Mouse (Mus musculus): ENCODE data around the gene Mmp23. TPM values are rescaled to one million over a fixed set of nuclear protein-coding genes. Genes with fewer than 3 reads are reported as not detected.

The Mmp23 gene
- polyA plus RNA-seq, 1 experiment from 2014 or later, result 73.0 TPM

DNA sequence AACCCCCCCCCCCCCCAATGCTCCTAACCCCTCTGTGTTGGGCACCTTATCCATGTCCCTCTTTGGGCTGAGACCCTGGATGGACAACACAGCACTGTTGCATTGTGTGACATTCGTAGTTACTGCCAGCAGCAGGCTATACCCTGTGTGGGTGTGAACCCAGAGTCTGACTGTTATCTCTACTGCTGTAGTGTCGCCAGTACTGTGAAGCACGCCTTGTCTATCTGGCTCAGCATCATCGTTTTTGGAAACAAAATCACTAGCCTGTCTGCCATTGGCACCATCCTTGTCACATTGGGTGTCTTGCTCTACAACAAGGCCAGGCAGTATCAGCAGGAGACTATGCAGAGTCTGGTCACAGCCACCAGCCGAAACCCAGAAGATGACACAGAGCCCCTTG lies 34.9 kb downstream of the Mmp23 start:
- Histone ChIP-seq H3K9ac (no peak overlapping the region), H3K27ac (replicated peaks) (no peak overlapping the region), H3K4me1 (peaks cover under 1% of the 10 kb centered on the region), H3K27me3 (replicated peaks) (no peaks in the 10 kb centered on the region), H3K4me3 (no peak overlapping the region), H3K9me3 (no peaks in the 10 kb centered on the region), H3K36me3 (peaks cover 84% of the 10 kb centered on the region), H3K4me2 (no peak overlapping the region)
- ATAC-seq (ENCODE audit: extremely low read depth, insufficient number of reproducible peaks, low FRiP score, low TSS enrichment), result no peak
- 85% methylated on average over 5 of the region's 5 CpGs for WGBS

DNA sequence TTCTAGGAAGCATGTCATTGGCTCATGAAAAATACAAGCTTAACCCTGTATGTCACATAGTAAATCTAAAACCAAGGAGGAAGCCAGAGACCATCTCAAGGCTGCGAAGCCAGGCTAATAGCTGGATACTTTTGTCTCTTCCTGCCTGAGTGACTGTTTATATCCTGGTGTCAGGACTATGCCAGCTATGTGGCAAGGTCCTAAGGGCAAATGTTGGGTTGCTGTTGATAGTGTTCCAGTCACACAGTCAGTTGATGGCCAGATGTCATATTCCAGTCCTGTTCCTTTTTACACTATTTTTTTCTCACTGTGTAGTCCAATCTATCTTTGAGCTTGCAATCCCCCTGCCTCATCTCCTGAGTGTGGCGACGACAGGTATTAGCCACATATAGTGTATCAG lies 39.9 kb downstream of the Mmp23 start:
- no peak overlapping the region for H3K9ac ChIP-seq
- peaks cover 87% of the 10 kb centered on the region for H3K36me3 ChIP-seq
- H3K4me2 ChIP-seq, result no peak overlapping the region
- no peaks in the 10 kb centered on the region for H3K9me3 ChIP-seq
- H3K27me3 ChIP-seq (replicated peaks), result no peaks in the 10 kb centered on the region
- no peak overlapping the region for H3K27ac ChIP-seq (replicated peaks)
- WGBS, result 93% methylated on average over 3 of the region's 3 CpGs
- H3K4me3 ChIP-seq, result no peak overlapping the region
- H3K4me1 ChIP-seq, result no peaks in the 10 kb centered on the region
- ATAC-seq (ENCODE audit: extremely low read depth, insufficient number of reproducible peaks, low FRiP score, low TSS enrichment), result no peak

DNA sequence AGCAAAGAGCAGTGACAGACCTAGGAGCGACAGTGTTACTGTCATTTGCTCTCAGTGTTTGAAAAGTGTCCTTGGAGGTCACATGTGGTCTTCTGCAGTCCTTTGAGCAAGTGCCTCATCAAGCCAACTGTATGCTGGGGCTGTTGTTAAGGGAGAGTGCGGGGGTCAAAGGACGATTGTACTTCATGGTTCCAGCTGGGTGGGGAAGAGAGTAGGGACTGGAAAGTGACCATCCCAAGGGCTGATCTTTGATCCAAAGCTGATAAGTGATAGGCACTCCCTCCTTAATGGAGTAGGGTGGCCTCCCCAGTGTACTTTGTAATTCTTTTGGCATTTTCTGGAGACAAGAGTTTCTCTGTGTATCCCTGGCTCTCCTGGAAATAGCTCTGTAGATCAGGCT lies 41.3 kb downstream of the Mmp23 start:
- no peaks in the 10 kb centered on the region for H3K4me1 ChIP-seq
- H3K36me3 ChIP-seq, result peaks cover 81% of the 10 kb centered on the region
- ATAC-seq (ENCODE audit: extremely low read depth, insufficient number of reproducible peaks, low FRiP score, low TSS enrichment), result no peak
- no peak overlapping the region for H3K4me3 ChIP-seq
- no peaks in the 10 kb centered on the region for H3K9me3 ChIP-seq
- H3K9ac ChIP-seq, result no peak overlapping the region
- H3K4me2 ChIP-seq, result no peak overlapping the region
- no peaks in the 10 kb centered on the region for H3K27me3 ChIP-seq (replicated peaks)
- H3K27ac ChIP-seq (replicated peaks), result no peak overlapping the region
- 83% methylated on average over 3 of the region's 3 CpGs for WGBS

DNA sequence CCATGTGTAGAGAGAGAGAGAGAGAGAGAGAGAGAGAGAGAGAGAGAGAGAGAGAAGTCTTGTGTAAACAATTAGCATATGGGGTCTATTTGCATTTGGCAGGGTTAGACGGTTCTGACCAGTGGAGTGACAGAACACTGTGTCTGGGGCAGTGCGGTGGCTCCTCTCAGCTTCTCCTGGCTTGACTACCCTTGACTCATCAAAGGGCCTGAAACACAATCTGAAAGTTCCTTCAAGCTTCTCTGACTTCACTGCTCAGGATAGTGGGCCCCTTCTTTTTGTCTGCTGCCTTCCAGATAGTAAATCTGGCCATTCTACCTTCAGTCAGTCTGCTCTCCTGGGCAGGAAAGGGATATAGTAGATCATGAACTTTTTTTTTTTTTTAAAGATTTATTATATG lies 46.4 kb downstream of the Mmp23 start:
- no peak overlapping the region for H3K9ac ChIP-seq
- ATAC-seq (ENCODE audit: extremely low read depth, insufficient number of reproducible peaks, low FRiP score, low TSS enrichment), result no peak
- H3K36me3 ChIP-seq, result peaks cover 72% of the 10 kb centered on the region
- H3K4me3 ChIP-seq, result no peak overlapping the region
- H3K27ac ChIP-seq (replicated peaks), result no peak overlapping the region
- H3K9me3 ChIP-seq, result no peaks in the 10 kb centered on the region
- peaks cover 11% of the 10 kb centered on the region for H3K4me1 ChIP-seq
- 76% methylated on average over 2 of the region's 2 CpGs for WGBS
- H3K4me2 ChIP-seq, result no peak overlapping the region
- no peaks in the 10 kb centered on the region for H3K27me3 ChIP-seq (replicated peaks)

DNA sequence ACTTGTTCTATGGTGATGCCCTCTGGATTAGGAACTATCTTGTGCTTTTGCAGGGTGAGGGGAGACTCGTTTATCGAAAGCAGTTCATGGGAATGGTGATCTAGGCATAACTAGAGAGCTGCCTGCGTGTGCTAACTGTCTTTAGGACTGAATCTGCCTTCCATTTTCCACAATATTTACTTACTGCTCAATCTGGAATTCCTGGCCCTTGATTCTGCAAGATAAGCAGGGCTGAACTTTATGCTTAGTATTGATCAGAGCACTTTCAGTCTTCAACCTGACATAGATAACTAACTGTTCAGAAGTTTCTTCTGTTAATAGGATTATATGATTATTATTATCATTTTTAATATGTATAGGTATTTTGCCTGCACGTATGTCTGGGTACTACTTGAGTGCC lies 48.1 kb downstream of the Mmp23 start:
- Histone ChIP-seq H3K4me1 (peaks cover 17% of the 10 kb centered on the region), H3K36me3 (peaks cover 58% of the 10 kb centered on the region), H3K4me2 (no peak overlapping the region), H3K9me3 (no peaks in the 10 kb centered on the region), H3K4me3 (no peak overlapping the region), H3K27me3 (replicated peaks) (no peaks in the 10 kb centered on the region), H3K9ac (no peak overlapping the region), H3K27ac (replicated peaks) (no peak overlapping the region)
- ATAC-seq (ENCODE audit: extremely low read depth, insufficient number of reproducible peaks, low FRiP score, low TSS enrichment), result no peak
- WGBS, result 88% methylated on average over 4 of the region's 4 CpGs

DNA sequence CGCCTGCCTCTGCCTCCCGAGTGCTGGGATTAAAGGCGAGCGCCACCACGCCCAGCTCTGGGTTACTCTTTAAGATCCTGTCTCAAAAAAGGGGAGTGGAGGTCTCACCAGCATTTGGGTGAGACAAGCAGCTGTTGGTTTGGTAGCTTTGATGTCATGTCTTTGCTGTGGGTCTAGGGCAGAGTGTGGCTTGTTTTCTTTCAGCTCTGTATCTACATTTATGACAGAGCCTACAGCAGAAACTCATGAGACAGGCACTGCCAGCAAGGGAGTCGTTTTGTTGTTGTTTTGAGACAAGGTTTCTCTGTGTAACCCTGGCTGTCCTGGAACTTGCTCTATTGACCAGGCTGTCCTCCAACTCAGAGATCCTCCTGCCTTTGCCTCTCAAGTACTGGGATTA lies 49.4 kb downstream of the Mmp23 start:
- 91% methylated on average over 6 of the region's 6 CpGs for WGBS
- no peak overlapping the region for H3K4me3 ChIP-seq
- no peaks in the 10 kb centered on the region for H3K27me3 ChIP-seq (replicated peaks)
- no peaks in the 10 kb centered on the region for H3K9me3 ChIP-seq
- H3K4me2 ChIP-seq, result no peak overlapping the region
- ATAC-seq (ENCODE audit: extremely low read depth, insufficient number of reproducible peaks, low FRiP score, low TSS enrichment), result no peak
- peaks cover 48% of the 10 kb centered on the region for H3K36me3 ChIP-seq
- H3K27ac ChIP-seq (replicated peaks), result no peak overlapping the region
- peaks cover 17% of the 10 kb centered on the region for H3K4me1 ChIP-seq
- H3K9ac ChIP-seq, result no peak overlapping the region

DNA sequence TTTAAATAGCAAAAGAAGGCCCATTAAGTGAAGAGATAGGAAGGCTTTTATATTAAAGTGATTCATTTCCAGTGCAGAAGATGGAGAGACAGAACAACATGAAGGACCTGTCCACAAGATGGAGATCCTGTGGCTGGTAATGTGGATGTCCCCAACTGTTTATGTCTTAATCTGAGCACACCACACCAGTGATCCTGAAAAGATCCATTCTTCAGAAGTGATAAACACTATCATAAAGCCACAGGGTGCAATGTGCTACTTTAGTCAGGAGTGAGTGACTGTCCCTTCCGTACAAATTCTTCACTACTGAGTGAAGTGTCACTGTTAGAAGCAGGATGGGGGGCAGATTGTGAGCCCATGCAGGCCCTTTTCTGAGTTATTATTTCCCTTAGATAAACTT lies 50.4 kb downstream of the Mmp23 start:
- Histone ChIP-seq H3K4me3 (peak overlapping the region; percentile 98), H3K27me3 (replicated peaks) (no peaks in the 10 kb centered on the region), H3K27ac (replicated peaks) (no peak overlapping the region), H3K9ac (peak overlapping the region; percentile 96), H3K36me3 (peaks cover 43% of the 10 kb centered on the region), H3K9me3 (no peaks in the 10 kb centered on the region), H3K4me1 (peaks cover 17% of the 10 kb centered on the region), H3K4me2 (peak overlapping the region; percentile 96)
- WGBS, result 71% methylated on average over 1 of the region's 1 CpGs
- no peak for ATAC-seq (ENCODE audit: extremely low read depth, insufficient number of reproducible peaks, low FRiP score, low TSS enrichment)

DNA sequence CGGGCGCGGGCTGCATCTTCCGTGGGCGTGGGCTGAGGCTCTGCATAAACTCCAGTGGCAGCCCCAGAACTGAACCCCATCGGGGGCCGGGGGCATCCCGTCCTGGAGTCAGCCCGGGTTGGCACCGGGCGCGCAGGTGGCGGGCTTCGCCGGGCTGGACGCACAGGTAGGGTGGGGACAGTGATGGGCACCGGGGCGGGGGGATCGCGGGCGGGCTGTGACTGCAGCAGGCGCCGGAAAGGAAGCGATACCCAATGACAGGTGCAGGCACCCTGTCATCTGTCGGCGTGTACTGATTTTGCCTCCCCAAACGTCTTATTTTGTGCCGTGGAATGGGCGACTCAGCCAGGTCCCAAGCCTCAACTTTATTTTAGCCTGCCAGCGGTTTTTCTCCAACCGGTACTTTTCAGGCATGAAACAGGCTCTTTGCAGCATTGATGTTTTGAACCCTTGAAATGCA lies 51.2 kb downstream of the Mmp23 start:
- Histone ChIP-seq H3K4me2 (peak overlapping the region; percentile 96), H3K27ac (replicated peaks) (peak overlapping the region; percentile 97), H3K4me1 (peaks cover 17% of the 10 kb centered on the region), H3K4me3 (peak overlapping the region; percentile 98), H3K9me3 (no peaks in the 10 kb centered on the region), H3K9ac (peak overlapping the region; percentile 96), H3K27me3 (replicated peaks) (no peaks in the 10 kb centered on the region), H3K36me3 (peaks cover 41% of the 10 kb centered on the region)
- under 1% methylated on average over 29 of the region's 31 CpGs for whole genome bisulfite sequencing
- 0 out of 2 replicates have a peak, but pooled peaks have one; percentile 4 for ATAC-seq (ENCODE audit: extremely low read depth, insufficient number of reproducible peaks, low FRiP score, low TSS enrichment)

DNA sequence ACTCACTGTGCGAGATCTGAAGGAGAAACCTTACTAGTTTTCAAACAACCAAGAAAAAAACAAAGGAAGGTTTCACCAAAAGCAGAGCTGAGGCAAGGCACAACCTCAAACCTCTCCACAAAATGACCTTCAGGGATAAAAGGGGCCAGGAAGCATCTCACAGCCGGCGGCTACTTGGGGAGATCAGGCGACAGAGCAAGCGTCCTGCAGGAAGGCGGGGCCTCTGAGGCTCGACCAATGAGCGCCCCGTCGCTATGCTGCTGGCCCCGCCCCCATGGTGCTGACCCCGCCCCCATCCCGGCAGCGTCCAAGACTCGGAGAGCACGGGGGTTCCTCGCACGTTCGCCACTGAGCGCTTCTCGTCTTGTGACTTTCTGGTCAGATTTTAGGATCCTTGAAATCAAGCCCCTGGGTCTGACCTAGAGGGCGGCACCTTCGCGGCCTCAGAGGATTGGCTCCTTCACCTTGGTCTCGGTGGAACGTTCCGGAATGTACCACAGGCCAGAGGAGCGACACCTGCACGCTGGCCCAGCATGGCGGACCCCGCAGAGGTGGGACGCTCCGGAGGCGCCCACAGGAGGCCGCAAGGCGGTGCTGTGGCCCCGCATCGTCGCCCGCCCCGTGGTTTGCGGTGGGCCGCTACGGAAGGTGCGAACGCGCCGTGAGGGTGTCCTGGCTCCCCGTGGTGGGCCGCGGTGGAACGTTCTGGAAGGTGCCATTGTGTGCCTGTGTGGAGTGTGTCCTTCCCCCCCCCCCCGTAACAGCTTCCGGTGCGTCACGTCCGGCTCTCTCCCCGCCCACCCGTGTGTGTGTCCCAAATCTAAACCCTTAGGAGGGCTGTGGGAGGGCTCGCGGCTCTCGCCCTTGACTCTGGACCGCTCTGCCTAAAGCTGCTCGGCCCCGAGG lies 51.8 kb downstream of the Mmp23 start, which contains the start of gene Slc35e2:
Gene Slc35e2, plus strand, starts transcription at position 326 of the 906 bp plus-strand sequence.
- H3K4me3 ChIP-seq, result peak within 1 kb of the TSS; percentile 98
- WGBS, result under 1% methylated on average over 65 of the region's 65 CpGs

More for the DNA sequence above, 51.8 kb downstream of the Mmp23 start, which contains the start of gene Slc35e2:
- peaks cover 35% of the 10 kb centered on the region for H3K36me3 ChIP-seq
- H3K27ac ChIP-seq (replicated peaks), result peak within 1 kb of the TSS; percentile 97
- peak; percentile 92 for ATAC-seq (ENCODE audit: extremely low read depth, insufficient number of reproducible peaks, low FRiP score, low TSS enrichment)
- H3K9me3 ChIP-seq, result no peaks in the 10 kb centered on the region
- H3K4me2 ChIP-seq, result peak within 1 kb of the TSS; percentile 96
- H3K9ac ChIP-seq, result peak within 1 kb of the TSS; percentile 96
- no peaks in the 10 kb centered on the region for H3K27me3 ChIP-seq (replicated peaks)
- peaks cover 17% of the 10 kb centered on the region for H3K4me1 ChIP-seq

Other genes starting within 250 kb of the Mmp23 start
- gene Cfap74, start 244.2 kb downstream of the Mmp23 start, polyA plus RNA-seq (2015; fragmentation: Nextera tagmentation; extraction: Ambion mirVana), result 0.89 and 1.3 TPM in 2 replicates
- not detected in 2 replicates for gene Tmem52, start 184.3 kb downstream of the Mmp23 start, polyA plus RNA-seq (2015; fragmentation: Nextera tagmentation; extraction: Ambion mirVana)
- gene Gnb1, start 162.0 kb downstream of the Mmp23 start, polyA plus RNA-seq (2015; fragmentation: Nextera tagmentation; extraction: Ambion mirVana), result 345 and 378 TPM in 2 replicates
- gene Nadk, start 91.0 kb downstream of the Mmp23 start, polyA plus RNA-seq (2015; fragmentation: Nextera tagmentation; extraction: Ambion mirVana), result 45.0 and 49.3 TPM in 2 replicates
- gene Slc35e2, start 52.0 kb downstream of the Mmp23 start, polyA plus RNA-seq (2015; fragmentation: Nextera tagmentation; extraction: Ambion mirVana), result 5.7 and 6.2 TPM in 2 replicates
- 39.6 and 40.2 TPM in 2 replicates for gene Cdk11b, start 28.5 kb downstream of the Mmp23 start, polyA plus RNA-seq (2015; fragmentation: Nextera tagmentation; extraction: Ambion mirVana)
- not detected in 2 replicates for gene Gm10563, start 8.0 kb downstream of the Mmp23 start, polyA plus RNA-seq (2015; fragmentation: Nextera tagmentation; extraction: Ambion mirVana)
- 16.5 and 16.9 TPM in 2 replicates for gene Mib2, start 15.8 kb upstream of the Mmp23 start, polyA plus RNA-seq (2015; fragmentation: Nextera tagmentation; extraction: Ambion mirVana)
- gene Fndc10, start 41.0 kb upstream of the Mmp23 start, polyA plus RNA-seq (2015; fragmentation: Nextera tagmentation; extraction: Ambion mirVana), result 1.1 and 1.4 TPM in 2 replicates
- 105 and 122 TPM in 2 replicates for gene Ssu72, start 51.4 kb upstream of the Mmp23 start, polyA plus RNA-seq (2015; fragmentation: Nextera tagmentation; extraction: Ambion mirVana)
- 0.46 and 0.51 TPM in 2 replicates for gene Tmem240, start 81.4 kb upstream of the Mmp23 start, polyA plus RNA-seq (2015; fragmentation: Nextera tagmentation; extraction: Ambion mirVana)
- 87.7 and 93.2 TPM in 2 replicates for gene Atad3a, start 107.7 kb upstream of the Mmp23 start, polyA plus RNA-seq (2015; fragmentation: Nextera tagmentation; extraction: Ambion mirVana)
- gene Vwa1, start 121.3 kb upstream of the Mmp23 start, polyA plus RNA-seq (2015; fragmentation: Nextera tagmentation; extraction: Ambion mirVana), result 3.5 and 3.7 TPM in 2 replicates
- gene Tmem88b, start 132.5 kb upstream of the Mmp23 start, polyA plus RNA-seq (2015; fragmentation: Nextera tagmentation; extraction: Ambion mirVana), result 4.2 and 5.3 TPM in 2 replicates
- gene Ankrd65, start 137.1 kb upstream of the Mmp23 start, polyA plus RNA-seq (2015; fragmentation: Nextera tagmentation; extraction: Ambion mirVana), result not detected in 2 replicates
- 138 and 157 TPM in 2 replicates for gene Mrpl20, start 149.5 kb upstream of the Mmp23 start, polyA plus RNA-seq (2015; fragmentation: Nextera tagmentation; extraction: Ambion mirVana)
- 97.1 and 113 TPM in 2 replicates for gene Ccnl2, start 159.1 kb upstream of the Mmp23 start, polyA plus RNA-seq (2015; fragmentation: Nextera tagmentation; extraction: Ambion mirVana)
- gene Aurkaip1, start 177.9 kb upstream of the Mmp23 start, polyA plus RNA-seq (2015; fragmentation: Nextera tagmentation; extraction: Ambion mirVana), result 126 and 144 TPM in 2 replicates
- gene Mxra8, start 186.3 kb upstream of the Mmp23 start, polyA plus RNA-seq (2015; fragmentation: Nextera tagmentation; extraction: Ambion mirVana), result 56.7 and 59.3 TPM in 2 replicates
- gene Dvl1, start 194.0 kb upstream of the Mmp23 start, polyA plus RNA-seq (2015; fragmentation: Nextera tagmentation; extraction: Ambion mirVana), result 2.8 and 2.9 TPM in 2 replicates
- 0.09 and 0.11 TPM in 2 replicates for gene Tas1r3, start 210.0 kb upstream of the Mmp23 start, polyA plus RNA-seq (2015; fragmentation: Nextera tagmentation; extraction: Ambion mirVana)
- 9.1 and 9.8 TPM in 2 replicates for gene Cptp, start 216.1 kb upstream of the Mmp23 start, polyA plus RNA-seq (2015; fragmentation: Nextera tagmentation; extraction: Ambion mirVana)
- 36.0 and 36.4 TPM in 2 replicates for gene Ints11, start 216.2 kb upstream of the Mmp23 start, polyA plus RNA-seq (2015; fragmentation: Nextera tagmentation; extraction: Ambion mirVana)
- 32.5 and 33.1 TPM in 2 replicates for gene Pusl1, start 238.4 kb upstream of the Mmp23 start, polyA plus RNA-seq (2015; fragmentation: Nextera tagmentation; extraction: Ambion mirVana)
- gene Acap3, start 238.4 kb upstream of the Mmp23 start, polyA plus RNA-seq (2015; fragmentation: Nextera tagmentation; extraction: Ambion mirVana), result 8.8 and 10.4 TPM in 2 replicates

All from heart, embryonic 13.5 days (tissue).